In the genomic region with DNA sequence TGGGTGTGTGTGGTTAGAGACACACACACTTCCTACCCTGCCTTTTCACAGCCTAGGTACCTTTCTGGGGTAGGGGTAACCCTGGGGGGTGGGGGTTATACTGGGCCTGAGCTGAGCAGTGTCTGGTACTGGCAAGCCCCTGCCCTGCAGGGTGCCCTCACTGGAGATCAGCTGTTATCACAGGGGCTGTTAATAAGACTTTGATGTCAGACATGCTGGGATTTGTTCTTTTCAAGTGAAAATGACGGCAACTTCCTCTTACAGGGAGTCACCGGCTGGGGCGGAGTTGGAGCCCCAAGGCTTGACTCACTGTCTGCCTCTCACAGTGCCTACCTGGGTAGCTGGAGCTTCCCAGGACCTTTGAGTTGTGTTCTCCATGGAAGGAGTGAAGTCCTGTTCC, we compare ENCODE assay signal across 13 mouse cellular contexts. TPM values are rescaled to one million over a fixed set of nuclear protein-coding genes. Genes with fewer than 3 reads are reported as not detected.
A peak's percentile ranks its signal among the peaks of the same experiment; 100 is the strongest.
DNase-seq lines count a peak whose midpoint lies in the region; ATAC-seq and TF ChIP-seq lines count a peak whose summit lies in the region.
"Had no signal": no experiment of that assay in that cellular context is flagged by ENCODE, and none has a peak within 500 bp of the region (broad histone marks: within the 10 kb centered on the region; RNA-seq: fewer than 3 reads in every experiment).

No protein-coding gene starts in this region.

- intact Hi-C loops in left cerebral cortex, postnatal 4 days (cut with DNase I), result no loop called here

- H3K9me3 ChIP-seq in forebrain, embryonic 10.5 days, result no peaks in the 10 kb centered on the region
- no peaks in the 10 kb centered on the region for H3K9me3 ChIP-seq in forebrain, embryonic 12.5 days
- no peaks in the 10 kb centered on the region for H3K9me3 ChIP-seq in lung, postnatal 0 days (ENCODE audit: low read length)
- H3K9me3 ChIP-seq in limb, embryonic 15.5 days, result no peaks in the 10 kb centered on the region
- H3K9me3 ChIP-seq: limb, embryonic 12.5 days had no signal

- WGBS in forebrain, embryonic 10.5 days, result 59% methylated on average over 3 of the region's 3 CpGs
- WGBS in forebrain, embryonic 12.5 days, result 64% methylated on average over 3 of the region's 3 CpGs
- WGBS in lung, postnatal 0 days, result 44% methylated on average over 3 of the region's 3 CpGs
- WGBS in limb, embryonic 15.5 days, result 43% methylated on average over 3 of the region's 3 CpGs

- H3K4me3 ChIP-seq in forebrain, embryonic 10.5 days, result no peak overlapping the region
- no peak overlapping the region for H3K4me3 ChIP-seq in forebrain, embryonic 12.5 days (replicated peaks)
- no peak overlapping the region for H3K4me3 ChIP-seq in lung, postnatal 0 days (ENCODE audit: low read depth, low read length)
- H3K4me3 ChIP-seq in limb, embryonic 15.5 days, result no peak overlapping the region
- H3K4me3 ChIP-seq: limb, embryonic 12.5 days had no signal

- H3K36me3 ChIP-seq in forebrain, embryonic 10.5 days (replicated peaks), result peaks cover 80% of the 10 kb centered on the region
- H3K36me3 ChIP-seq in forebrain, embryonic 12.5 days (replicated peaks), result peaks cover 7% of the 10 kb centered on the region
- H3K36me3 ChIP-seq in lung, postnatal 0 days (ENCODE audit: insufficient read depth, low read length), result no peaks in the 10 kb centered on the region
- H3K36me3 ChIP-seq in limb, embryonic 15.5 days, result peaks cover 9% of the 10 kb centered on the region; the same call in 1 of the 2 replicates

- no peak for TF ChIP-seq CTCF in lung, postnatal 0 days (IDR thresholded peaks at IDR 0.05)

- no peak for TF ChIP-seq EP300 in lung, postnatal 0 days (IDR thresholded peaks at IDR 0.05)

- no peak for ATAC-seq in forebrain, embryonic 12.5 days (ENCODE audit: low FRiP score)
- no peak for ATAC-seq in lung, postnatal 0 days
- ATAC-seq in limb, embryonic 15.5 days (ENCODE audit: insufficient number of reproducible peaks, low FRiP score, low TSS enrichment, low read depth), result no peak

- no peaks in the 10 kb centered on the region for H3K27me3 ChIP-seq in forebrain, embryonic 10.5 days (ENCODE audit: poor library complexity, severe bottlenecking)
- no peaks in the 10 kb centered on the region for H3K27me3 ChIP-seq in forebrain, embryonic 12.5 days
- no peaks in the 10 kb centered on the region for H3K27me3 ChIP-seq in lung, postnatal 0 days (replicated peaks; ENCODE audit: insufficient read depth, low read length)
- peaks cover 7% of the 10 kb centered on the region; the same call in 1 of the 2 replicates for H3K27me3 ChIP-seq in limb, embryonic 15.5 days
- H3K27me3 ChIP-seq: limb, embryonic 12.5 days had no signal

- DNase-seq in forebrain, embryonic 10.5 days (ENCODE audit: extremely low spot score, low spot score), result no peak
- DNase-seq in lung, postnatal 0 days (ENCODE audit: low spot score), result peak; percentile 22
- no peak for DNase-seq in lung, adult 18-20 months
- peak; percentile 83 for DNase-seq in ZHBTc4 (ENCODE audit: low read depth, low spot score)
- DNase-seq in frontal cortex, postnatal 10 days (ENCODE audit: low spot score in 2 of 2), result no peak
- DNase-seq in left cerebral cortex, postnatal 4 days, result no peak
- DNase-seq: cerebellum, adult 18-20 months; kidney, postnatal 10 days; lung, adult 2 months; thymus, postnatal 25 days had no signal

- H3K9ac ChIP-seq in forebrain, embryonic 12.5 days, result no peak overlapping the region
- no peak overlapping the region for H3K9ac ChIP-seq in lung, postnatal 0 days (replicated peaks; ENCODE audit: low read depth)
- no peak overlapping the region for H3K9ac ChIP-seq in limb, embryonic 15.5 days
- H3K9ac ChIP-seq: limb, embryonic 12.5 days had no signal

- H3K27ac ChIP-seq in forebrain, embryonic 10.5 days, result peak overlapping the region; percentile 17; the same call in 1 of the 2 replicates
- no peak overlapping the region for H3K27ac ChIP-seq in forebrain, embryonic 12.5 days
- no peak overlapping the region for H3K27ac ChIP-seq in lung, postnatal 0 days (ENCODE audit: low read length)
- peak overlapping the region; percentile 62 for H3K27ac ChIP-seq in limb, embryonic 15.5 days

- peaks cover 21% of the 10 kb centered on the region for H3K4me1 ChIP-seq in forebrain, embryonic 10.5 days
- peaks cover 9% of the 10 kb centered on the region; the same call in 1 of the 2 replicates for H3K4me1 ChIP-seq in forebrain, embryonic 12.5 days
- no peaks in the 10 kb centered on the region for H3K4me1 ChIP-seq in lung, postnatal 0 days (ENCODE audit: insufficient read depth, low read depth, low read length)
- H3K4me1 ChIP-seq in limb, embryonic 15.5 days, result peaks cover 26% of the 10 kb centered on the region

- H3K4me2 ChIP-seq in forebrain, embryonic 12.5 days, result no peak overlapping the region
- H3K4me2 ChIP-seq in lung, postnatal 0 days (replicated peaks; ENCODE audit: low read depth, low read length), result no peak overlapping the region
- H3K4me2 ChIP-seq in limb, embryonic 15.5 days, result no peak overlapping the region
- H3K4me2 ChIP-seq: limb, embryonic 12.5 days had no signal

RNA-seq across cellular contexts. Expression of gene Hgfac, which starts 42.6 kb away (rescaled TPM):
- 0.12 and 0.79 TPM in 2 replicates for polyA plus RNA-seq in forebrain, embryonic 10.5 days (2016; fragmentation: Nextera tagmentation; extraction: Ambion mirVana)
- polyA plus RNA-seq in forebrain, embryonic 12.5 days (2016; fragmentation: Nextera tagmentation; extraction: Ambion mirVana), result 0.57 and 0.70 TPM in 2 replicates
- polyA plus RNA-seq in lung, postnatal 0 days (2015; fragmentation: Nextera tagmentation; extraction: Ambion mirVana), result 0.73 and 0.82 TPM in 2 replicates
- 0.37 and 0.49 TPM in 2 replicates for polyA plus RNA-seq in limb, embryonic 15.5 days (2015; fragmentation: Nextera tagmentation; extraction: Ambion mirVana)
- total RNA-seq in left cerebral cortex, postnatal 4 days (2021), result 1 to 10 TPM in 1 of 2 experiments, under 1 TPM in 1; 0.95 to 1.7 TPM

RNA-seq across cellular contexts. Expression of gene Rgs12, which starts 49.5 kb away (rescaled TPM):
- 57.6 and 59.8 TPM in 2 replicates for polyA plus RNA-seq in forebrain, embryonic 10.5 days (2016; fragmentation: Nextera tagmentation; extraction: Ambion mirVana)
- polyA plus RNA-seq in forebrain, embryonic 12.5 days (2016; fragmentation: Nextera tagmentation; extraction: Ambion mirVana), result 74.9 and 75.4 TPM in 2 replicates
- 45.5 and 46.7 TPM in 2 replicates for polyA plus RNA-seq in lung, postnatal 0 days (2015; fragmentation: Nextera tagmentation; extraction: Ambion mirVana)
- 36.4 and 37.5 TPM in 2 replicates for polyA plus RNA-seq in limb, embryonic 15.5 days (2015; fragmentation: Nextera tagmentation; extraction: Ambion mirVana)
- total RNA-seq in left cerebral cortex, postnatal 4 days (2021), result 10 to 100 TPM; 62.9 TPM

RNA-seq across cellular contexts. Expression of gene Dok7, which starts 57.8 kb away (rescaled TPM):
- polyA plus RNA-seq in forebrain, embryonic 10.5 days (2016; fragmentation: Nextera tagmentation; extraction: Ambion mirVana), result 0.12 and 0.38 TPM in 2 replicates
- polyA plus RNA-seq in forebrain, embryonic 12.5 days (2016; fragmentation: Nextera tagmentation; extraction: Ambion mirVana), result 0.61 and 0.68 TPM in 2 replicates
- polyA plus RNA-seq in lung, postnatal 0 days (2015; fragmentation: Nextera tagmentation; extraction: Ambion mirVana), result 0.56 and 0.67 TPM in 2 replicates
- polyA plus RNA-seq in limb, embryonic 15.5 days (2015; fragmentation: Nextera tagmentation; extraction: Ambion mirVana), result 5.5 and 9.5 TPM in 2 replicates
- total RNA-seq in left cerebral cortex, postnatal 4 days (2021), result 10 to 100 TPM in 1 of 2 experiments, 1 to 10 TPM in 1; 9.4 to 10.3 TPM

Comparison
In these comparisons a context has a peak if more than half of its experiments do, and no peak if none do; other contexts are left out.
1. DNase-seq: peak in lung, postnatal 0 days (single experiment) and ZHBTc4 (single experiment); none in forebrain, embryonic 10.5 days (single experiment), lung, adult 18-20 months (0 of 2), frontal cortex, postnatal 10 days (0 of 2) and left cerebral cortex, postnatal 4 days (single experiment).
2. H3K27ac ChIP-seq: peak in forebrain, embryonic 10.5 days (single experiment) and limb, embryonic 15.5 days (single experiment); none in forebrain, embryonic 12.5 days (single experiment) and lung, postnatal 0 days (single experiment).